Mouse (Mus musculus) thymus, adult 18-20 months (tissue): ENCODE results near the gene Ttc6.

ENCODE experiments used
- DNase-seq, 2 experiments: peaks; one replicate each; pipeline ENCODE4 v3.0.0; 2022; ENCODE audit warnings: mixed read lengths in 2 of 2

The Ttc6 gene

DNA sequence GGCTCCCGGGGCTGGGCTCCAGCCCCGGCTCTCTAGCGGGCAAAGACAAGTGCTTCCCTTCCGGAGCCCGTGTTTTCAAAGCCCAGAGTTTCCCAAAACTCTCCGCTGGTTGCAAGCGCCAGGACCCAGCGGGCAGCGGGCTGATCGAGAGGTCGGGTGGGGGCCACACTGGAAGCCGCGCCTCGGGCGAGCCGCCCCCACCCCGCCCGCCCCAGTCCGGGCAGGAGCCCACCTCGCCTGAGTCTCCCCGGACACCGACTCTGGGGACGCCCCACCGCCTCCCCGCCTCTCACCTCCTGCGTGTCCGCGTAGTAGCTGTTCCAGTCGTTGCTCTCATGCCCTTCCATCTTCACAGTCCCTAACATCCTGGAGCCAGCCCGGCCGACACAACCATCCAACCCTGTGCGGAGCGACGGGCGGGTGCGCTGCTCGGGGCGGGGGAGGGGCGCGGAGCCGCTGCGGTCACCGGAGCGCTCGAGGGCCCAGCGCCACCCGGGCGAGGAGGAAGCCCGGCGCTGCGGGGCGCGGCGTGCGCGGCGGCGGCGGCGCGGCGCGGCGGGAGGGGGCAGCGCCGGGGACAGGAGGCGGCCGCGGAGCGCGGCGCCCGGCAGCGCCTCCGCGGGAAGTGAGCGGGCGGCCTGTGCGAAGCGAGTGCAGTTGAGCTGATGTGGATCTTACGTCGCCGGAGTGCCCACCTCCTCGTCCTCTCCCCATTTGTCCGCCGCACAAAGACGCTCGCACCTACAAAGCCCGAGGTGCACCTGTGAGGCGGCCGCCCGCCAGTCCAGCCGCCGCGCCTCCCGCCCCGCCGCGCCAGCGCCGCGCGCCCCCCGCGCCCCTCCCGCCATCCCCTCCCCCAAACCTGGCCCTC lies 18.3 kb upstream of the Ttc6 start:
- no peak for DNase-seq

DNA sequence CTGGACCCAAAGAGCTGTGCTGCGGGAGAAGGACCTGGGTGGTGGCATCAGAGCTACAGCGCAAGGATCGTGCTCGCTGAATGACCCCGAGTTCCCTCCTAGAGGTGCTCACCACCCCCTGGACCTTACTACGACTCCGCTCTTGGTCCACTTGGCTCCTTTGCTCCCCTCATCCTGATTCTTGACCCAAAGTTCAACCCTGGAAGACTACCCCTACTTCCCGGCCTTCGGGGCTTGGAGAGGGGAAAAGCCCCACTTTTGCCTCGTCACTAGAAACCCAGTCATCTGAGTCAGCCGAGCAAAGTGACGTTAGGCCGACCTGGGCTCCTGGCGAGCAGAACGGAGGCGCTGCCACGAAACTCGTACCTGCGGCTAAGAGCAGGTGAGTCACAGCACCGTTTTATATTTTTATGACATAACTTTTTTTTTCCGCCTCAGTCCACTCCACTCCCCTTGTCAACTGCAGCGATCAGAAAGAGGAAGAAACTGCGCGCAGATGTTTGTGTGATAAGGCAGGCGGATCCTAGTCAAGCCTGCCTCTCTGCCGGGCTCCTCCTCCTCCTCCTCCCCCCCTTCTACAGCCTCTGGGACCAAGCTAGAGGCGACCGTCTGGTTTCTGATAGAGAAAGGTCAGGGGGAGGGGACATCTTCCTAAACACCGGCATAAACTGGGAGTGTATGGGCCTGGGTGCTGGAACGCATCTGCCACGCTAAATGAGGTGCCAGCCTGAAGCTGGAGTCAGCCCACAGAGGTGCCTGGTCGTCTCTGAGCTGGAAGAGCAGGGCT lies 17.3 kb upstream of the Ttc6 start, which contains the start of gene Foxa1:
TSS of gene Foxa1 (minus strand) at position 502 of the 787 bp plus-strand sequence.
- no peak for DNase-seq

DNA sequence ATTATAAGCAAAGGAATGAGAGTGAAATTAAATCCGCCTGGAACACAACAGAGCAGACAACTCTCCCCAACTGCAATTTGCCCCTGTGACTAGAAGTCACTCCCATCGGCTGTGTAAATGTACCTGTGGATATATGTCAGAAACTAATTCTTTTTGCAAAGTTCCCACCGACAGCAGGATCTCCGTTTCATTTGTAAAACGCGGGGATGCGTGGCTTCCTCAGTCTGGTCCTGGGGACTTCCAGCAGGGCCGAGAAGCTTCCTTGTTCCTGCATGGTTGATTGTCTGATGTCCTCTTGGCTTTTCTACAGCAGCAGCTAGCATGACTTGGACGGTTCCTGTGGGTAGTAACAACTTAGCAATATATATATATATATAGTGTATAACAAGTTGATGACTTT lies 16.0 kb upstream of the Ttc6 start:
- DNase-seq: no peak

DNA sequence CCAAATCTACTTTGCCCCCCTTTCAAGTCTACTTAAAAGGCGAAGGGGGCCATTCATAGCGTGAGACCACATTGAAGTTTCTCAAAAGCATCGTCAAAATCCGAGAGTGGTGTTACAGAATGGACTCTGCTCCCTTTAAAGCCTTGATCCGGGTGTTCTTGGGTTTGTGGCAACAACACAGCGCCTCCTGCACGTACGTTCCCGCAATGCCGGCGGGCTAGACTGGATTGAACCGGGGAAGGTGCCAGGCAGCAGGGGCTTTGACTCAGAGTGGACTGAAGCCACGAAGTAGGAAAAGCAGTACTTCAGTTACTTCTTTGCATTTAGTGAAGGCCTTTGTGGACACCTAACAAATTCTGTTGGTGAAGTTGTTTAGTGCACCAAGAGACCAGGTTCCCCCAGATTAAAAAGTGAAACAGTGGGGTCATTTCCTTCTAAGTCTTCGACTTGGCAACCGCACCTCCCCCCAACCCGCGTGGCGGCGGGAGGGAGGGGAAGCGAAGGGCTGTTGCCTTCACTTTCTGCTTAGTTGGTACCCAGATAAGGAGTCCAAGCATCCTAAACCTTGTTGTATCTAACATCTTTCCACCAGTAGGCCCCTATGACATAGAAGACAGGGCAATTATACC lies 15.4 kb upstream of the Ttc6 start:
- DNase-seq: no peak

DNA sequence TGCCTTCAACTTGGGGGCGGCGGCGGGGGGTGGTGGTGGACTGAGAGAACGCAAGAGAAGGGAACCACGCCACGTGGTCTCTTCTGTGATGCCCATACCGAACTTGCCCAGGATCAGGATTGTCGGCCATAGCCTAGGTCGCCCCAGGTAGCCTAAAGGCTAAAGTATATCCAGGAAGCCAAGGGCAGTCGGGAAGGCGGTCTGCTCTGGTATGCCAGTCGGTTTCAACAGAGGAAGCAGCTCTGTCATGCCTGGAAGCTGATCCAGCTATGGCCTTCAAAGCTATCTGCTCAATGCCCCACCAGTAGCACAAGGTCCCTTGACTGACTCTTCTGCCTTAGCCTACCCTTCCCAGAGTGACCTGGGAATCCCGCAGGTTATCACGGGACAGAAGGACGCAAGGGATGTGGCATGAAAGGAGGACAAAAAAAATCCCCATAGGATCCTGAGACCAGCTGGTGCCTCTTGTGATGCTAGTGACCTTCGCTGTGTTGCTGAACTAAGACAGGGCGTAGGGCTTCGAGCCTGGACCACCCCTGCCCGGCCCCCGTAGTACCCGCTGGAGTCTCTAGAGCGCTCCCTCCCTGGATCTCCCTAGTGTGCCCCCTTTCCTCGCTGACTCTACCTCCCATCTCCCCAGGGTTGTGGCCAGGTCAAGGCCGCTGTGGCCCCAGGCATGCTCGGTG lies 14.8 kb upstream of the Ttc6 start:
- no peak for DNase-seq

DNA sequence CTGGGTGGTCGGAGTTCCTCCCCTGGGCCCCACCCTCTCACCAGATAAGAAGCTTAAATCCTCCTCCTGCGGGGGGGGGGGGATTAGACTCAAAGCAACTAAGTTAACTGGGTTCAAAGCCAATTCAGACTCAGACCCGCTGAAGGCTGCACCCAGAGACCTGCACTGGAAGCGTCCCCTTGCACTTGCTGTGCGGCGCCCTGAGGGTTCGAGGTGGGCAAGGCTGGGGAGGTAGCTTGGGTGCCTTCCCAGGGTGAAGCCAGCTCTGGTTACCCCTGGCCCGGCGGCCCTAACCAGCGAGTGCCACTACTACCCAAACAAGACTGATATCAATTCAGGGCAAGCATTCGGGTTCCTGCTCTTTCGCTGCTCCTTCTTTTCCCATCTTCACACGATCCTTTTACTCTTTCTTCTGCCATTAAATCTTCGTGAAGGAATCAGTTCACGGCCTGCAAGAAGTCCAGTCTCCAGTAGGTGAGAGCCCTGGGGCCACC lies 14.2 kb upstream of the Ttc6 start:
- DNase-seq: no peak

DNA sequence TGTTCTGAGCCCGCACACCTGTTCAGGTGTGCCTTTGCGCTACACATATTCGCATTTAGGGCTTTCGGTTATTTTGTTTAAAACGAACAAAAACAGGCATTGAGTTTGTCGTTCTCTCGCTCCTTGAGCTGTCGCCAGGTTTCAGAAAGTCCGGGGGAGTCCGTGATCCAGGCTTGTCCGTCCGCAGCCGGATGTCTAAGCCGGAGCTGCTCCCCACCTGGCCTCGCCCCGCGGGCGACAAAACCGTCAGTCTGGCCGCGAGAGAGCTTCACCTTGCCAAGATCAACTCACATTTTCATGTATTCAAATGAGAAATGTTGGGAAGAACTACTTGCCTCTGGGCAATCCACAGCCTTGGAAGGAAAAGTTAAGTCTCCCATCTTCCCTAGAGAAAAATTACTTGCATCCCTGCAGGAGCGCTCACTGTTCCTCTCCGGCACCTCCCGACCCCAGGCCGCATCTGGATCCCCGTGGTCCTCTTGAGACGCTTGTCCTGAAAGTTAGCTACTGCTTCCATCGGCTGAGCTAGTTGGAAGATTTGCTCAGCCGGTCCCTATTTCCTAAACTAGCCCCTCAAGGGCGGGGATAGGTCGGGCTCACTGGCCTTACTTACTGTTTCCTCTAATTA lies 13.6 kb upstream of the Ttc6 start:
- DNase-seq: no peak

DNA sequence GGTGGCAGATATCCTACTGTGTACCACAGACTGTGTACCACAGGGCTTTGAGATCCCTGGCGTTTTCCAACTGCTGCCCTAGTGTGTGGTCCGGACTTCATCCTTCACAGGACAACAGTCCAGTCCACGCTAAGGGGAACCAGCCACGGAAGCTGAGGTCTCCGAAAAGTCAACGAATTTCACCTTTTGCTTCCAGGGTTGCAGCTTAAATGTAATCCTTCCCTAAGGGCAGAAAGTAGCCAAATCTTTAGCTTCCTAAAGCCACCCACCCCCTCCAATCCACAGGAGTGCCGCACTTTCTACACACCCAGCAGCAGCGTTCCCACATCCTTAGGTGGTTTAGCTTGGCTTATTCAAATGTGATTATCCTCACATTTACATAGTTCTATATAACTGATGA lies 13.0 kb upstream of the Ttc6 start:
- no peak for DNase-seq

DNA sequence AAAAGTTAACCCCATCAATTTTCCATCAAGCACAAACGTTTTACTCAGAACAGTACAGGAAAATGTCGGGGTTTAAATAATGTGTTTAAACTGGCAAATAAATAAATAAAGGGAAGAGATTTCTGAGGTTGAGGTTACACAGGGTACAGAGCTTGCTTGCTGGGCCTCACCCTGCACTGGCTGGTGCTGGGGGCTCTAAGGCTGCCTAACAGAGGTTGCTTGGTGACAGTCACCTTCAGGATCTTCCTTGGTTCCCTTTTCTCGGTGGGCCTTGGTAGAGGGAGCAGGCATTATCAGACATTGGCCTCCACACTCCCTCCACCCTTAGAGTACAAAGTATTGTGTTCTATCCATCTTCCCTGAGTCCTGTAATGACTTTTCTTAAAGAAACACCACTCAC lies 11.6 kb upstream of the Ttc6 start:
- no peak for DNase-seq

DNA sequence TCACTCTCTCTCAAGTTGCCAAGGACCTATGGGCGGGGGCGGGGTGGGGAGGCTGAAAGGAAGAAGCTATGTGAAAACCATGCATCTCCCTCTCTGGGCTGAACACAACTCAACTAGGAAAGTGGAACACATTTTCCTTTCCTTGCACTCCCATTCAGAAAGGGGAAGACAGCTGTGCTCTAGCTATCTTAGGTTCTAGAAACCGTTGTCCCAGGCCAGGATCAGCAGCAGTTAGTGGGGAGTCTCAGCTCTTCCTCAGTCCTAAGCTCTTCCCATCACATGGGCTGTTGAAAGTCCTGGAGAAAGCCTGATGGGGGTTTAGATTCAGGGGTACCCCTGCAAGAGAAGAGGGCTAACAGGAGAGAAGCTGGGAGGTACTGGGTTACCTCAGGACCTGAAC lies 9.8 kb upstream of the Ttc6 start:
- DNase-seq: no peak

DNA sequence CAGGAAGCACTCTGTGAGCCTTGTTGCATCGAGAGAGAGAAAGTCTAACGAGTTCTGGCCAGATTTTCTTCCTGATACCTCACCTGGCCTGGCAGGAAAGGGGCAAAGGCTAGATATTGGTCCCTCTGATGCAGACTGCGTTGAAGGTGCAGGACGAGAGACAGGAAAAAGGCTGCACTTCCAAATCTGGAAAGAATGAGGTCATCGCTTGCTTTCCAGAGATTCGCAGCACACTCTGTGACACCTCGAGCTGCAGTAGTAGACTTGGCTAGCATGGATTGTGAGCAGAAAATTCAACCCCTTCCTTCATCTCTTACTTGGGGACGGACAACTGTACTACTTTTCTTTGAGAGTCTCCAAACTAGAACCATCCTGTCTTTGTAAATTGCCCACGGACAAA lies 7.9 kb downstream of the Ttc6 start:
- DNase-seq: no peak

DNA sequence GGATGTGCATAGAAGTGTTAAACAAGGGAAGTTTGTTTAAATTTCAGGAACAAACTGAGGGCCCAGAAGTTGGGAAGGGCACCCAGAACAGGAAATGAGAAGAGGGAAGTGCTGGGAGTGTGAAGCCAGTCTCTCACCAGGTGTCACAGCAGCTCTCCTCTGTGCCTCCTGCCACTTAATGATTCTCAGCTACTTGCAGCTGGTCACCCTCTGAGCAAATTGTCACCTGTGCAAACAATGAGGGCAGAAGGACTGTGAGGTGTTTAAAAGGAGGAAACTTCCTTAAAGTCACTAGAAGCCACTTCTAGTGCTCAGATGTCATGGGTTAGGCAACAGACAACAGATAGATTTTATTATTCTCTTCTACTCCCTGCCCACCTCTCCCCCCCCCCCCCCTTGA lies 8.5 kb downstream of the Ttc6 start:
- DNase-seq: no peak

DNA sequence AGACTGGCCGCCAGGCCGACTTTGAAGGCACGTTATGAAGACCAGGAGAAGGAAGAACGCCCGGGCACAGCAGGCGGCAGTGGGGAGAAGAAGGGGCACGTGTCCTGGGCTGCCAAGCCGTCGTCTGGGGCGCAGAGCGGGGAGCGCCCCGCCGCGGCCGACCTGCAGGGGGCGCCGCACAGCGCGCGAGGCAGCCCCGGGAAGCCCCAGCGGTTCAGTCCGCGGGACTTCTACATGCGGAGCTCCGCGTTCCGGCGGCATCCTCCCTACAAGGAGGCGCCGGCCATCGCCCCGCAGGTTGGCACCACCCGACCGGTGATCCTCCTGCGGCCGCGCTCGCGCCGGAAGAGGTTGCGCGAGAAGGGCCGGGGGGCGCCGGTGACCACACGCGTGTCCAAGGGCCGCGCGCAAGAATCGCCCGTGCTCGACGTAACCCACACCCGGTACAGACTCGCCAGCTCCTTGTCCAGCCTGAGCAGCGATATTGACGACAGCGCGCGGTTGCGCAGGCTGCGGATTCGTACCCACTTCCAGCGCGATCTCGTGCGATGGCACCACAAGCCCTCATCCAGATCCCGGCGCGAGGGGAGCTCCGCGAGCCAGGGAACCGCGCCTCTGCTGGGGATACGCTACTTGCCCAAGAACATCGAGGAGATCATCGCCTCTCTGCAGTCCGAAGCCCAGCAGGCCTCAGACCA lies 12.2 kb downstream of the Ttc6 start:
- DNase-seq: no peak

DNA sequence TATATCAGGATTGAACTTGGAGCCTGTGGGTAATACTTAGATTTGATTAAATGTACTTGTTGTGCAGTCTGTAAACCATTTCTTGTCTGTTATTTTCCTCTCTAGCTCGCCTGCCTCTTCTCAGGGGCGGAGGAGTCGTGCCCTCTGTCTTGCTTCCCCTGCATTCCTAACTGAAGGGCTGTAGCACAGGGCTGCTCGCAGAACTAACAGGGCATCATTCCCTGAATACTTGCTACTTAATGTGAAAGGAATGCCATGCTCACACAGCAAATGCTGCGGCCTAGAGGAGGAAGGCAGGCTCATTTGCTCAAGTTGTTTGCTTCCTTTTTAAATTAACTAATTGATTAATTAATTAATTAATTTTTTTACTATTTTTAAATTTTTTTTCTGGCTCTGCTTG lies 43.7 kb downstream of the Ttc6 start:
- no peak for DNase-seq

DNA sequence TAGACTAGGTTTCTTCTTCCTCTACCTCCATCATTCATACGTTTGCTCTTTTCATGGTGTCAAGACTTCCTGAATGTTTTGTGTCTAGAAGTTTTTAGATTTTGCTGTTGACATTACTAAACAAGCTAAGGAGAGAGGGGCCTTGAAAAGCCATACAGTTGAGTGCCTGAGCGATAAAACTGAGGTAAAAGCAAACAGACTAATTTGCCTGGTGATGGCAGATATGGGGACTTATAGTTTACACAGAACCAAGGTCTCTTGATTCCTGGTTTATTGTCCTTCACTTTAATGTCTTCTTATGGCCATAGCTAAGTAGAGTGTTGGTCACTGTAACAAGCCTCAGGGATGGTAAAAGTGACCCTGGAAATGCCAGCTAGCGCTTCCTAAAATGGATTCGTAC lies 51.2 kb downstream of the Ttc6 start:
- no peak for DNase-seq

DNA sequence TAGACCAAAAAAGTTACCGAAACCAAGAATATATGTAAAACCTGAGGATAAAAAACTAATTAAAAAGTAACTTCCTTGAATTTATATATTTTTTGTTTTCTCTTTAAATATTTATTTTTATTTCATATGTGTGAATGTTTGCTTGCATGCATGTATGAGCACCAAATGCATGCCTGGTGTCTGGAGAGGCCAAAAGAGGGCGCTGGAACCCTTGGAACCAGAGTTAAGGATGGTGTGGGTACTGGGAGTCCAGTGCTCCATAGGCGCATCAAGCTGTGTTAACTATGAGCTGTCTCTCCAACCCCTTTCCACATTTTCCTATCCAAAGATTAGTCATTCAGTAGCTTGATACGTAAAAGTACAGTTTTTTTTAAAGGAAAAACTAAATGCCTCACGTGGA lies 58.1 kb downstream of the Ttc6 start:
- no peak for DNase-seq

DNA sequence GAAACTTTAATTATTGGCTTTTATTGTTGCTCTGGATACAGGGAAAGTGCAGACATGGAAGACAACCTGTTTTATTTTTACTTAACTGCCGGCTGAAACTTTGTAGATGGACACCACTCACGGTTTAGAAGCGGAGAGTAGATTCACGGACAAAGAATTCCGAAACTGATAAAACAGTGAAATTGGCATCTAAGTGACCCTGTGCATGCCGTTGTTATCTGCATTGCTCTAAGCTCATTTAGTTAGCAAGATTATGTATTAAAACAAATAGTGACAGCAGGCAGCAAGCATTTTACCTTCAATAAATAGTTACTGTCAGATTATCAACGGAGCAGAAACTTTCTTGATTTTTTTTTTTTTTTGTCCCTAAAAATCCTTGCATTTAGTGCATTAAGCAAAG lies 59.4 kb downstream of the Ttc6 start:
- no peak for DNase-seq

DNA sequence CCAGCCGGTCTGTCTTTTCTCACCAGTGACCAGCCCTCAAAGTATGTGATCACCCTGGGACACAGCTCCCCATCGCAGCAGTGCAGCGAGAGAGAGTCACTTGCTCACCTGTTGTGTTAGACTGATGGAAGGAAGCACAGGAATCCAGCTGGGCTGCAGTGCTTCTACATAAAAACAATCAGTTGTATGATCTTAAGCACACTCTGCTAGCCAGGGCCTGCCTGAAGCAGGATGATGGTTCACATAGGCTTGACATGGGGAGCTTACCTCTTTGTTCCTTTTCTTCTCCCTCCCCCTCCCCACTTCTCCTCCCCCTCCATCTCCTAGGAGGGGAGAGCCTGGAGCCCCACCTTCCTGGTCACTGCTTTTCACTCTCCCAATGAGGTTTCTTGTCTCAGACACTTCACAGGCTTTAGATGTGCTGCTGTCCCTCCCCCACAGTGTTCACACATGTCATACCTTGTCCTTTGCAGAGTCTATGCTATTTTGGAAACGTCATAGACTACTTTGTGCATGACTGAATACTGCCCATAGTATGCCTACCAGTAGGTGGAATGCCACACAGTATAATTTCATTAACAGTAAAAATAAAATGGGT lies 60.2 kb downstream of the Ttc6 start:
- no peak for DNase-seq

DNA sequence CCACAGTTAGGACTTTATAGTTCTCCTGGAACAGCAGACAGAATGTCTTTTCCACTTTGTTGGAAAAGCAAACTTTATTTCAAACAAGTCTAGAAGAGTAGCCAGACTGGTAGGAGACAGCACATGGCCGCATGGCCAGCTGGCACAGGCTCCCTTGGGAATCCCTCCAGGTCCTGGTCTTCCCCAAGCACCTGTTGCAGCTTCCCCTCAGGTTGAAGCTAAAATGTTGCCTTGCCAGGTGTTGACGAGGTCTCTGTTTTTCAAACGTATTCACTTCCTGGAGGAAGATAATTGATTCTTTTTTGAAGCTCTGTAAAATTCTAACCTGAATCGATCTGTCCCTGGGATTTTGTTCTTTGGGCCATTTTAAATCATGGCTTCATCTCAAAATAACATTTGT lies 86.1 kb downstream of the Ttc6 start:
- no peak for DNase-seq

DNA sequence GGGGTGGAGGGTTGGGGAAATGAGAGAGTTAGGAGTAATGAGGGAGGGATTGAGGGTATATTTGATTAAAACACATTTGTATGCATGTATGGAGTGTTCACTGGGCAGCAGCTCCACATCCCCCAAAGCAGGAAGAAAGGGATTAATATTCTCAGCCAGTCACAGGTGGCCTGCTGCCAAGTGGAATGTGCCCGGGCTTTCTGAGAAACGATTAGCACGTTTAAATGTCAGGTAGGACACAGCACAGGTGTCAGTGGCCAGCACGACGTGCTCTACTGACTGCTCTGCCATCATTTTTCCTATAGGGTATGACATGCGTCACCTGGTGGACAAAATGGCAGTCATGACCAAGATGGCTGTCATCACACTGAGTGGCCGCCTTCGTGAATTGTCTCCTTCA lies 86.8 kb downstream of the Ttc6 start:
- DNase-seq: no peak

DNA sequence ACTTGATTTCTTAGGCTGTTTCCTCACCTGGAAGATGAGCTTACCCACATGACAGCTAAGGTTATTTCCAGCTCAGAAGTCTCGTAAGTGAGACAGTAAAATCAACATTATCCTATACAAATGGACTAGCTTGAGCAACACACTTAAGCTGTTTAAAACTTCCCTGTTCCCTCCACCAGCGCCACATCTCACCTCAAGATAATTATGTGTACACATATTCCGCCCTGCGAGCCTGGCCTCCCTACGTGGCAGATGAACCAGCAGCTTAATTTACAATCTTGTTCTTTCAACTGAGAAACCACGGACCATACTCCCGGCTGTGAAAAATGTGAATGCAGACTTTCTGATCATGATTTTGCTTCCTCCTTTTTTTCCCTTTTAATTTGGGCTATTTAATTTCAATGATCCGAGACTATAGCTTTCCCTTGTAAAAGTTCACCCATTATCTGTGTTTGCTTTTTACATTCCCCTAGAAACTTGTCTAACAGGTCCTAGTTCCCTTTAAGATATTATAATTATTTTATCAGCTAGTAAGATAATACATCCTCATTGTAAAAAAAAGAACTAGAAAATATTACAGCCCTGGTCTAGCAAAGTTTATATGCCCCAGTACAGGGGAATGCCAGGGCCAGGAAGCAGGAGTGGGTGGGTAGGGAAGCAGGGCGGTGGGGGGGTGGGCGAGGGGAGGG lies 99.2 kb downstream of the Ttc6 start:
- no peak for DNase-seq
